Mouse (Mus musculus): ENCODE results near the gene Skp2.
"Not testable (repeated sequence)": the region's sequence is repeated elsewhere in the genome, so short reads cannot be mapped to it uniquely, and the experiment has no call there.

Gene Skp2

DNA sequence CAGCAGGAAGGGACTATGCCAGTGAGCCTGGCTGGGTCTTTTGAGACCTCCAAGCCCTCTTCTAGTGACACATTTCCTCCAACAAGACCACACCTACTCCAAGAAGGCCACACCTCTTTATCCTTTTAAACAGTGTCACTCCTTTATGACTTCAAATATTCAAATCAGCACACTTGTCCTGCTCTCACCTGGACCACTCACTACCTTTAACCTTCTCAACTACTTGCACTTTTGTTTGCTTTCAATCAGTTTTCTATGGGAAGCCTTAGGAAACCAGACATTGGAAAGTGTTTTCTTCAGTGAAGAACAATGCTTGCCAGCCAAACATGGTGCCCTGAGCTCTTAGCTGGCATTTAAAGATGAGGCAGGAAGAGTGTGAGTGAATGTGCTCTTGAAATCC is at the start of gene Skp2:
Gene Skp2 (minus strand): TSS at position 101 of the 400 bp plus-strand sequence.
- no peak for DNase-seq

DNA sequence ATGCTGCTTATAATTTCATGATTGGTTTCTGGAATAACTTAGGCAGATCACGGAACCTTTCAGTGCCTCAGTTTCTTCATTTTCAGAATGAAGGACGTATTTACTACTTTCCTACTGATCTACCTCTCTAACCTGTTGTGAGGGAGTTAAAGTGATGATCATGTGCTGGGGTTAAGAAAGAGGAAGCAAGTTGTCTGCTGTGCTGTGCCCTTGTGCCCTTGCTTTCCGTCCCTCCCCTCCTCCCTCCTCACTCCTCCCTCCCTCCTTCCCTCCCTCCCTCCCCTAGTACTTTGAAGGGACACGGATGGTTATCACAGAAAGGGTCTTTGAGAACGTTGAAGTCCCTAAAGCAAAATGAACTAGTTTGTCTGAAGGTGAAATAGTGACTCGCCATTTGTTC is 43.2 kb upstream of the Skp2 start:
- no peak for DNase-seq

DNA sequence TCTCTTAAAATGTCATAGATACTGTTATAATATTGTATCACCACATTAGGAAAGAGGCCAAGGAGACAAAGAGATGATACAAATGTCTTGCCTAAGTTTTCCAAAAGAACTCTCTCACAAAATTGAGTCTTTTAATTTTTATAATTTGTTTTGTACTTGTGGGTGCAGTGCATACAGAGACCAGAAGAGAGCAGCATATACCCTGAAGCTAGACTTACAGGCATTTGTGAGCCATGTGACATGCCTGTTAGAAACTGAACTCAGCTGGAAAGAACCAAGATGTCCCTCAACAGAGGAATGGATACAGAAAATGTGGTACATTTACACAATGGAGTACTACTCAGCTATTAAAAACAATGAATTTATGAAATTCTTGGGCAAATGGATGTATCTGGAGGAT is 37.5 kb upstream of the Skp2 start:
- DNase-seq, result not testable (repeated sequence)

DNA sequence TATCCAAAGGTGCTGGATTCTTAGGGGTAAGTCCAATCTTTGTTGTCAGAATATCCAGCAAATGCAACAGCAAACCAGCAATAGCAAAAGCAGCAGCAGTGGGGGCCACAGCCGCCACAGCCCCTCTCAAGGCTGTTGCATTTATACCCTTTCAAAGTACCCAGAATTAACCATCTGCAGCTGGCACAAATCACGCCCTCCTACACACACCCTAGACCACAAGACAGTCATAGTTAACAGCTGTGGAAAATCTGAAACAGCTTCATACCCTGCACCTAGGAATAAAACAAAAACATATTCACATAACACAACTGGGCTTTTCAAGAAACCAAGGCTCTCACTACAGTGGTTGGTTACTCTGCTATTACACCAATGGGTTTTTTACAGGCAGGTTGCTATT is 34.6 kb upstream of the Skp2 start:
- no peak for DNase-seq

- no peak for DNase-seq
Measured at GRCm38 (mm10) chr15:9183995-9184394, 28.8 kb upstream of the Skp2 start.

DNA sequence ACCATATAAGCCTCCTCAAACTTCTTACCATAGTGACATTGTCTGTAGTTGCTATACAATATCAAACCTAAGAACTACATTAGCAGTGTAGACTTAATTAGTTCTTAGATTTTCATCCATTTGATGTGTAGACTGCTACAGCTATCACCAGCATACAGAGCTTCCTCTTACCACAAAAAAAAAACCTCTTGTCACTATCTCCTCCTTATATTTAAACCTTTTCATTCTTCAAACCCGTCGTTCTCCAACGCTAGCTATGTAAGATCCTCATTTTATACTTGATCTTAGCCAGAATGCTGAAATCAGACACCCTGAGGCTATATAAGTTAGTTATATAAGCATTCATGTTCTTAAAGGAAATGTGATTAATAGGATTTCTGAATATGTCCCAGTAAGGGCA is 21.8 kb upstream of the Skp2 start:
- DNase-seq, result no peak

GRCm38 (mm10) chr15:9164125-9164524 is 8.9 kb upstream of the Skp2 start:
- no peak for DNase-seq

GRCm38 (mm10) chr15:9162557-9163070 is 7.4 kb upstream of the Skp2 start:
- no peak for DNase-seq

GRCm38 (mm10) chr15:9140684-9141171 is 14.5 kb downstream of the Skp2 start:
- DNase-seq, result no peak

DNA sequence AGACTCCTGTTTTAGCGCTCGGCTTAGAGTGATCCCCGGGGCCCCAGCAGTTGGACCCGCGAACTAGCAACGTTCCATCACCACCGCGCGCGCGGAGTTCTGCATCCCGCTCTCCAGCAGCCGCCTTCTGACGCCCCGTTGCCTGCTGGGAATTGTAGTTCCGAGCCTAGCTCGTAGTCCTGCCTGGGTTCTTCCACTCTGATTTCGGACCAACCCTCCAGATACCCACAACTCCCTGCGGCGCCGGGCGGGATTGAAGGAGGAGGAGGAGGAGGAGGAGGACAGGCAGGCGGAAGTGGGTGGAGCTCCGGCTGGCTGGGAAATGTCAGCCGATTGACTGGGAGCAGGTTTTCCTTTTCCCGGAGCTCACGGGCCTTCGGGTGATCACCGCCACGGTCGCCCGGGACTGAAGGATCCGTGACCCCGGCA is 15.0 kb downstream of the Skp2 start, which contains the start of gene Lmbrd2:
Gene Lmbrd2 (plus strand): TSS at position 299 of the 429 bp plus-strand sequence.
- peak; percentile 99 for DNase-seq

DNA sequence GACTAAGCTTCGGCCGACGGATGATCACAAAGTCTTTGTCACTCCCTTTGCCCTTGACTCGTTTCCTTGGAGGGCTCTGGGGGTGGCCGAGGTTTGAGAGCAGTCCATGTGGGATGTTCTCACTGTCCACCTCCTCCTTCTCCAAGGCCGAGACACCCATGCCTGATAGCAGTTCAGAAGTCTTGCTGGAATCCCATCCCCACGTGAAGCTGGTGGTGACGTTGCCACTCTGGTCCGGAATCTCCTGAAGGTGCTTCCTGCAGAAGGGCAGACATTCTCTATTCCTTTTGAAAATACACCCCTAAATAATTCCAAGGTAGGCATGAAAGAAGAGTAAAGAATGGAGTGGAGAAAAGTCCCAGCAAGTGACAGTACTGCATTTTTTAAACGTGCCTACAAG is 15.8 kb downstream of the Skp2 start:
- no peak for DNase-seq

- peak; percentile 35 for DNase-seq
Measured at GRCm38 (mm10) chr15:9134891-9135507, 20.2 kb downstream of the Skp2 start.

- no peak for DNase-seq
Measured at GRCm38 (mm10) chr15:9132693-9133443, 22.4 kb downstream of the Skp2 start.

DNA sequence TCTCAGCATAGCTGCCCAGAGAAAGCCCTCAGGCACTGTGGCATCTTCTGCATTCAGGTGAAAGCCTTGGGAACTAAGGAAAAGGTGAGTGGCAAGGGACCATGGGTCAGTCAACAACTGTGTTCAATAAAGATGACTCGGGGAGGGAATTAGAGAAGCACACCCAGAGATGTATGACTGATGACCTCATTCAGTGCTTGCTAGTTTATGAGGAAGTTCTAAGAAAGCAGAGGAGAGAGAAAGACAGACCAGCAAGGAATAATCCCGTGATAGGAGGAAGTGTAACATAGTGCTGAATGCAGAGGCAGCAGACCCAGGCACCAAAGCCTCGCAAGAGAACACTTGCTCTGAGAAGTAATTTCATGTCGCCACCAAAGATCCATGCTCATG is 23.7 kb downstream of the Skp2 start:
- no peak for DNase-seq

DNA sequence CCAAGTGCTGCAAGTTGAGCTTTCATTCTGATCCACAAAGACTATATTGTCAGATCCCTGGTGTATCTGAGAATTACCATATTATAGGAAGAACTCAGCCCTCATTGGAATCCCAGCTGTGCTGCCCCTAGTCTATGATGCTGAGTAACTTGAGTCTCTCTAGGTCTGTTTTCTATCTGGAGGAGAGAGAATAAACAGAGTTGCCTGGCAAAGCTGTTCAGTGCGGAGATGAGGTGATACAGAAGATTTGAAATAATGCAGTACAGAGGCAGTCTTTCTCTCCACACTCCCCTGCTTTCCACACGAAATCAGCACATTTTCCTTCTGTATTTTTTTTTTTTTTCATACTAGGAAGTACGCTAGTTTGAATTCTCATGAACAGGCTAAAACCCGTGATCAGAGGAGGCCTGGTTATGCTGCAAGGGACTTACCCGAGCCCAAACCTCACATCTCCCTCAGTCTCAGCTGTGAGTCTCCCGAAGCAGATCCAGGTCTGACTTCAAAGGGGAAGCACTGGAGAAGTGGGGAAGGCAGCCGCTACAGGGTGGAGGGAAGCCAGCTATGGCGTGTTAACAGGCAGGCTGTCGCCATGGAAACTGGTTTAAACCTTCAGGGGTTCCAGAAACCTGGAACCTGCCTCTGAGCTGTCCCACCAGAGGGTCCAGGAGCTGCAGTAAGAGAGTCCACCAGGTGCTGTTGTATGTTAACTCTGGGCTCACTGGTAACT is 24.3 kb downstream of the Skp2 start:
- no peak for DNase-seq

DNA sequence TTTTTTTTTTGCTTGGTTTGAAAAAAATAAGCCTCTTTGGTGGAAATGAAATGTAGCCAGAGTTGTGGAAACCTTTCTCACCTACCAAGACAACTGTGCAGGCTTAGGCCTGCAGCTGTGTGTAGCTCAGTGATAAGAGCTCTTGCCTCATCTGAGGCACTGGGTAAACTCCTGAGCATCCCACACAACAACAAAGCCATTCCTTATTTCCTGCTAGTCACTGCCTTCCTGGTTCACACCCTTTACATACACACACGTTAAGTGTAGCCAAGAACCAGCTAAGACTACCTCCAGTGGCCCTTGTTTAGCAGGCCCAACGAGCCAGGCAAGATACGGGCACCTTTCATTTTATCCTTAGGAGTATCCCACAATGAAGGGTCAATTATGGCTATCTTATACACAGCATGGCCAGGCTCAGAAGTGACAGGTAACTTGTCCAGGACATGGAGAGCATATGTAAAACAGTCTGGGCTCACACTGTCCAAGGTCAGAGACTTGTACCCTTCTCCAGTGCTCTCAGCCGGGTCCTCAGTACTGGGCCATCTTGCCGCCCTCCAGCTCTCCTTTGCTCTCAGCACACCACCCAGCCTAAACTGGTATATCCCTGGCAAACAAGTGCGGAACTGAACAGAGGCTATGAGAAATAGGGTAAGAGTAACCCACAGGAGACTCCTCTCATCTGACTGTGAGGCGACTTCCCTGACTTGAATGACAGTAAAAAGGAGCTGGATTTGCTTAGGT is 28.0 kb downstream of the Skp2 start:
- no peak for DNase-seq

- no peak for DNase-seq
Measured at GRCm38 (mm10) chr15:9124856-9125255, 30.4 kb downstream of the Skp2 start.

DNA sequence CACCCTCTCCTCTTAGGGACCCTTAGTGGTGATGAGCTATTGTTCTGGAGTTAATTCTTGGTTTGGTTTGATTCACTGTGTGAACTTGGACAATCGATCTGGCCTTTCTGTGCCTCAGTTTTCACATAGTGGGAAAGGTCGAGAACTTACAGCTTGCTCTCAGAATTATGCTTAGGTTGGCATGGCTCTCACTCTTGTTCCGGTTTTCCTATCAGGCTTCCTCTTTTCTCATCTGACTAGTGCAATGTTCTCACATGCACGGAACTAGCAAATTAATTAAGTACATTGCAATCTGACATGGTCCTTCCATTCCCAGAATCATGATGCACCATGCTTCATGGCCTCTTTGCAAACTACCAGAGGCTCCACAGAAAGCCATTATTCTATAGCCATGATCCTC is 32.2 kb downstream of the Skp2 start:
- DNase-seq, result no peak

- DNase-seq, result peak; percentile 43
Measured at GRCm38 (mm10) chr15:9120081-9120480, 35.1 kb downstream of the Skp2 start.

DNA sequence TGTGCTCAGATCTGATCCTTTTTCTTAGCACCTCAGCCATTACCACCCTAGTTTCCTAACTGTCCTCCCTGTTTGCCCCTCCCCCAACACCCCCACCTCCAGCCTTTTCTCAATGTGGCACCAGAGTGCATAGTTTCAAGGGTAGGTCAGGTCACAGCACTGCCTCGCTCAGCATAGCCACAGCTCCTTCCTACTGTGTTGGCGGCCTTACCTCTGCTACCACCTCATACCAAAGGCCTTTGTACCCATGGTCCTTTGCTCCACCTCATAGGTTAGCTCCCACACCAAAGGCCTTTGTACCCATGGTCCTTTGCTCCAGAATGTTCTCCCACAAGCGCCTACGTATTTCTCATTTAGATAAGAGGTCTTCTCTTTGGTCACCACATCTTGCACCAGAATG is 36.4 kb downstream of the Skp2 start:
- DNase-seq, result no peak

DNA sequence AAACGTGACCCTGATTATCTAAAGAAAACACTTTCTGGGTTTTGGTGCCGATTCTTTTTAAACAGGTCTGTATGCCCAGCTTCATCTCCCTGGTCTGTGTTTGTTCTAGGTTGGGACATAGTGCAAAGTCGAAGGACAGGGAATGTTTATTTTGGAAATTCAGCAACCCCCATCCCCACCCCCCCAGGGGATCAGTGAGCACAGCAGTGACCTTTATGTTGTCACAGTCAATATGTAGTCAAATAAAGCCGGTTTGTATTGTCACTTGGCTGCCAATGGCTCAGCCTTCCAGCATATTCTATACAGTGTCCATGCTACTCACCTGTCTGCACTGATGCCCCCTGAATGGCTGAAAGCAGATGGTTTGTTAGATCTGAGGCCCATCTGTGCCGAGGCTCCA is 40.6 kb downstream of the Skp2 start:
- DNase-seq, result no peak

DNA sequence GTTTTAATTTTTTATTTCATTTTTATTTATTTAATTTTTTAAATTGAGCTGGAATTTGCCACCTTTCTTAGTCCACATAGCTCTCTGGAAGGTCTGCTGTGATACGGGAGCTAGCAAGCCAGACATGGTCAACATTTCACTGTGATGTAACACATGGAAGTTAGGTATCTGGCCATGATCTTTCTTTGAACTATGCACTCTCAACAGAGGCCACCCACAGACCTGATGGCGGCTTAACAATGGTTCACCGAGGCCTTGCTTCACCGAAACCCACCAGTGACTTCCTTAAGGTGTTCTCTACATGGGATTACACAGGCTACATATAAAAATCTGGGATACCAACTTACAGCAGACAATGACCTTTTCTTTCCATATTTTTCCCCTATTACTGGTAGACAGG is 41.1 kb downstream of the Skp2 start:
- DNase-seq, result no peak

- DNase-seq, result no peak
Measured at GRCm38 (mm10) chr15:9113556-9113955, 41.7 kb downstream of the Skp2 start.

Measured in lung, postnatal 10 days (tissue).